Mouse (Mus musculus): ENCODE data around the gene Kcnk5. TPM values are rescaled to one million over a fixed set of nuclear protein-coding genes. Genes with fewer than 3 reads are reported as not detected.

Gene Kcnk5
- polyA plus RNA-seq, 1 experiment, result 32.0 TPM

DNA sequence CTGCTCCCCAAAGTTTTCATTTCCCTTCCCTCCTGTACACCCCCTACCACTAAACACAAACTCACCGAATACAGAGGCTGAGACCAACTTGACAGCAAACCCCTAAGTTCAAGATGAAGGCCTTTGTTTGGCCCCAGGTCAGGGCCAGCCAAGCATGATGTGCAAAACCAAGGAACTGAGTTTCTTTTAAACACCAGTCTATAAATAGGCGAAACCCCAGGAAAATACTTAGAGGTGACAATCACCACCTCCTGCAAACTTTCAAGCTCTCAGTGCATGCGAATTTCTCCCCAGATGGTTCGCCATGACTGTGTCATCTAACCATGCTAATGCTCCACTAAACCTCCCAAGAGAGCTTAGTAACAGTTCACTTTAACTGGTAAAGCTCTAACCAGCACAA, 5.9 kb downstream of the Kcnk5 start:
- H3K4me1 ChIP-seq (ENCODE audit: control insufficient read depth, insufficient read depth, low read length), result peaks cover 24% of the 10 kb centered on the region; the same call in 1 of the 2 replicates
- TF ChIP-seq CTCF (conservative IDR thresholded peaks at IDR 0.05; ENCODE audit: insufficient read depth, insufficient read length, low read depth, low read length) (no peak), POLR2A (IDR thresholded peaks at IDR 0.05; ENCODE audit: low read depth, low read length) (no peak)
- no peak for DNase-seq
- H3K36me3 ChIP-seq (ENCODE audit: control insufficient read depth, insufficient read depth, low read length), result peaks cover 8% of the 10 kb centered on the region
- peak overlapping the region; percentile 29; the same call in 1 of the 2 replicates for H3K27ac ChIP-seq (ENCODE audit: insufficient read depth, low read depth, low read length)
- no peak overlapping the region for H3K4me3 ChIP-seq (ENCODE audit: insufficient read depth, low read depth, low read length)
- no peaks in the 10 kb centered on the region for H3K27me3 ChIP-seq (replicated peaks; ENCODE audit: control insufficient read depth, insufficient read depth, low read length)
- WGBS, result 66% methylated on average over 4 of the region's 4 CpGs

GRCm38 (mm10) chr14:20175114-20175513, 6.5 kb downstream of the Kcnk5 start:
- TF ChIP-seq POLR2A (IDR thresholded peaks at IDR 0.05; ENCODE audit: low read depth, low read length) (no peak), CTCF (conservative IDR thresholded peaks at IDR 0.05; ENCODE audit: insufficient read depth, insufficient read length, low read depth, low read length) (no peak)
- H3K4me1 ChIP-seq (ENCODE audit: control insufficient read depth, insufficient read depth, low read length), result peaks cover 26% of the 10 kb centered on the region; the same call in 1 of the 2 replicates

GRCm38 (mm10) chr14:20174696-20175095, 6.9 kb downstream of the Kcnk5 start:
- TF ChIP-seq CTCF (conservative IDR thresholded peaks at IDR 0.05; ENCODE audit: insufficient read depth, insufficient read length, low read depth, low read length) (no peak), POLR2A (IDR thresholded peaks at IDR 0.05; ENCODE audit: low read depth, low read length) (no peak)
- peaks cover 6% of the 10 kb centered on the region for H3K36me3 ChIP-seq (ENCODE audit: control insufficient read depth, insufficient read depth, low read length)
- H3K27me3 ChIP-seq (replicated peaks; ENCODE audit: control insufficient read depth, insufficient read depth, low read length), result no peaks in the 10 kb centered on the region
- no peak for DNase-seq
- H3K4me3 ChIP-seq (ENCODE audit: insufficient read depth, low read depth, low read length), result no peak overlapping the region
- WGBS, result 59% methylated on average over 6 of the region's 6 CpGs
- peaks cover 26% of the 10 kb centered on the region; the same call in 1 of the 2 replicates for H3K4me1 ChIP-seq (ENCODE audit: control insufficient read depth, insufficient read depth, low read length)
- H3K27ac ChIP-seq (ENCODE audit: insufficient read depth, low read depth, low read length), result no peak overlapping the region

More at GRCm38 (mm10) chr14:20175114-20175513, 6.5 kb downstream of the Kcnk5 start:
- H3K27ac ChIP-seq (ENCODE audit: insufficient read depth, low read depth, low read length), result peak overlapping the region; percentile 3; the same call in 1 of the 2 replicates
- H3K27me3 ChIP-seq (replicated peaks; ENCODE audit: control insufficient read depth, insufficient read depth, low read length), result no peaks in the 10 kb centered on the region
- WGBS, result 63% methylated on average over 7 of the region's 7 CpGs
- peaks cover 8% of the 10 kb centered on the region for H3K36me3 ChIP-seq (ENCODE audit: control insufficient read depth, insufficient read depth, low read length)
- no peak for DNase-seq
- H3K4me3 ChIP-seq (ENCODE audit: insufficient read depth, low read depth, low read length), result no peak overlapping the region

DNA sequence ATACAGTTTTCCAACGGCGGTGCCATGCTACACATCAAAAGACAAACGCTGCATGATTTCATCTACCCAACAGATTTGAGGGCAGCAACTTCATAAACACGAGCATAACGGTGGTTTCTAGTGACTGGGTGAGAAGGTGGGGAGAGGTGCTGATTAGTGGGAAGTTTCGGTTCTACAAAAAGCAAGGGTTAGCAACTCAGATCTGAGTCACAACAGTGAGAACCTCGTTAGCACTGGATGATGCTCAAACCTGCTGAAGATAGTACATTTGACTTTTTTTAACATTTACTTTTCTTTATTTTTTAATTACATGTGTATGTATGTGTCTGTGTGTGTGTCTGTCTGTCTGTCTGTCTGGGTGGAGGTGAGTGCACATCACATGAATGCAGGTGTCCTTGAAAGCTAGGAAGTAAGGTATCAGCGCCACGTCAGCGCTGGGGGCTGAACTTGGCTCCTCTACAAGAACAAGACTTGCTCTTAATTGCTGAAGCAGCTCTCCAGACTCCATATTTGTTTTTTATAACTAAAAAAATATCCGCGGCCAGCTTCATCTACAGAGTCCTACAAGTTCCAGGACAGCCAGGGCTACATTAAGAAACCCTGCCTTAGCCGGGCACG, 7.6 kb downstream of the Kcnk5 start:
- TF ChIP-seq POLR2A (IDR thresholded peaks at IDR 0.05; ENCODE audit: low read depth, low read length), result no peak
- TF ChIP-seq CTCF (conservative IDR thresholded peaks at IDR 0.05; ENCODE audit: insufficient read depth, insufficient read length, low read depth, low read length), result no peak
- 73% methylated on average over 14 of the region's 14 CpGs for WGBS
- no peak for DNase-seq
- no peak overlapping the region for H3K4me3 ChIP-seq (ENCODE audit: insufficient read depth, low read depth, low read length)
- H3K27ac ChIP-seq (ENCODE audit: insufficient read depth, low read depth, low read length), result peak overlapping the region; percentile 39; the same call in 1 of the 2 replicates
- H3K4me1 ChIP-seq (ENCODE audit: control insufficient read depth, insufficient read depth, low read length), result peaks cover 30% of the 10 kb centered on the region; the same call in 1 of the 2 replicates
- H3K27me3 ChIP-seq (replicated peaks; ENCODE audit: control insufficient read depth, insufficient read depth, low read length), result no peaks in the 10 kb centered on the region
- H3K36me3 ChIP-seq (ENCODE audit: control insufficient read depth, insufficient read depth, low read length), result peaks cover 3% of the 10 kb centered on the region; the same call in 1 of the 2 replicates

DNA sequence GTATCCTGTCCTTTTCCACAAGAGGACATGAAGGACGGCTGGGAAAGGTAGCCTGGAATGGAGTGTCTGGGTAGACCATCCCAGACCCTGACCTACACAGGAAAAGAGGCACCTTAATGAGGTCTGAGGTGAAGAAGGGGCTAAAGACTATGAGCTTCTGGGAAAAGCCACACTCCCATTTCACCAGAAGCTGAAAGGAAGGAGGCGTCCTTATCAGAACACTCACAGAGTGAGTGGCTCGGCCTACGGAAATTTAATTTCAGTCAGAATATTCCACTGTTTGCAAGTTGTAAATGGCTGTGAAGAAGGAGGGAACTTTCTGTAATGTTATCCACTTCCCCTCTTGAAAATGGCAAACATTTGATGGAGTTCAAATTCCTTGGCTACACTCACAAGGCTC, 8.7 kb downstream of the Kcnk5 start:
- Histone ChIP-seq H3K27ac (ENCODE audit: insufficient read depth, low read depth, low read length) (peak overlapping the region; percentile 50; the same call in 1 of the 2 replicates), H3K4me1 (ENCODE audit: control insufficient read depth, insufficient read depth, low read length) (peaks cover 37% of the 10 kb centered on the region), H3K36me3 (ENCODE audit: control insufficient read depth, insufficient read depth, low read length) (no peaks in the 10 kb centered on the region; the same call in 1 of the 2 replicates), H3K4me3 (ENCODE audit: insufficient read depth, low read depth, low read length) (no peak overlapping the region), H3K27me3 (replicated peaks; ENCODE audit: control insufficient read depth, insufficient read depth, low read length) (no peaks in the 10 kb centered on the region)
- WGBS, result 63% methylated on average over 4 of the region's 4 CpGs
- no peak for TF ChIP-seq POLR2A (IDR thresholded peaks at IDR 0.05; ENCODE audit: low read depth, low read length)
- no peak for TF ChIP-seq CTCF (conservative IDR thresholded peaks at IDR 0.05; ENCODE audit: insufficient read depth, insufficient read length, low read depth, low read length)
- DNase-seq, result peak; percentile 52

- WGBS, result 56% methylated on average over 5 of the region's 5 CpGs
- TF ChIP-seq POLR2A (IDR thresholded peaks at IDR 0.05; ENCODE audit: low read depth, low read length) (no peak), CTCF (conservative IDR thresholded peaks at IDR 0.05; ENCODE audit: insufficient read depth, insufficient read length, low read depth, low read length) (no peak)
- H3K27ac ChIP-seq (ENCODE audit: insufficient read depth, low read depth, low read length), result no peak overlapping the region; the same call in 1 of the 2 replicates
- DNase-seq, result no peak
- H3K4me3 ChIP-seq (ENCODE audit: insufficient read depth, low read depth, low read length), result no peak overlapping the region
- peaks cover 38% of the 10 kb centered on the region for H3K4me1 ChIP-seq (ENCODE audit: control insufficient read depth, insufficient read depth, low read length)
- H3K27me3 ChIP-seq (replicated peaks; ENCODE audit: control insufficient read depth, insufficient read depth, low read length), result no peaks in the 10 kb centered on the region
- H3K36me3 ChIP-seq (ENCODE audit: control insufficient read depth, insufficient read depth, low read length), result no peaks in the 10 kb centered on the region; the same call in 1 of the 2 replicates
These were observed 9.1 kb downstream of the Kcnk5 start for GRCm38 (mm10) chr14:20172509-20172908.

GRCm38 (mm10) chr14:20171840-20172239, 9.8 kb downstream of the Kcnk5 start:
- H3K27me3 ChIP-seq (replicated peaks; ENCODE audit: control insufficient read depth, insufficient read depth, low read length), result no peaks in the 10 kb centered on the region
- DNase-seq, result no peak
- no peaks in the 10 kb centered on the region; the same call in 1 of the 2 replicates for H3K36me3 ChIP-seq (ENCODE audit: control insufficient read depth, insufficient read depth, low read length)
- H3K4me3 ChIP-seq (ENCODE audit: insufficient read depth, low read depth, low read length), result no peak overlapping the region
- H3K27ac ChIP-seq (ENCODE audit: insufficient read depth, low read depth, low read length), result no peak overlapping the region
- 69% methylated on average over 3 of the region's 3 CpGs for WGBS
- TF ChIP-seq CTCF (conservative IDR thresholded peaks at IDR 0.05; ENCODE audit: insufficient read depth, insufficient read length, low read depth, low read length) (no peak), POLR2A (IDR thresholded peaks at IDR 0.05; ENCODE audit: low read depth, low read length) (no peak)
- H3K4me1 ChIP-seq (ENCODE audit: control insufficient read depth, insufficient read depth, low read length), result peaks cover 43% of the 10 kb centered on the region
